Mouse (Mus musculus): ENCODE data around the gene Trmo.

Gene Trmo

GRCm38 (mm10) chr4:46335846-46336245, 53.4 kb downstream of the Trmo start:
- no peak for DNase-seq

GRCm38 (mm10) chr4:46328906-46329305, 60.3 kb downstream of the Trmo start:
- DNase-seq = no peak

Data from right cerebral cortex, postnatal 14 days (tissue).